Mouse (Mus musculus): Measurements from ENCODE around the gene Gpatch3.

Gene Gpatch3

GRCm38 (mm10) chr4:133619473-133620136 is 45.1 kb downstream of the Gpatch3 start:
- no peak for DNase-seq (ENCODE audit: low read depth, low spot score)

GRCm38 (mm10) chr4:133620668-133621067 is 46.1 kb downstream of the Gpatch3 start:
- DNase-seq (ENCODE audit: low read depth, low spot score) = no peak

- no peak for DNase-seq (ENCODE audit: low read depth, low spot score)
Observed at GRCm38 (mm10) chr4:133622161-133622695, 47.7 kb downstream of the Gpatch3 start.

GRCm38 (mm10) chr4:133624830-133625229 is 50.3 kb downstream of the Gpatch3 start:
- DNase-seq (ENCODE audit: low read depth, low spot score) = no peak

- no peak for DNase-seq (ENCODE audit: low read depth, low spot score)
Observed at GRCm38 (mm10) chr4:133625621-133626071, 51.1 kb downstream of the Gpatch3 start.

GRCm38 (mm10) chr4:133626221-133626620 is 51.7 kb downstream of the Gpatch3 start:
- no peak for DNase-seq (ENCODE audit: low read depth, low spot score)

GRCm38 (mm10) chr4:133626621-133627020 is 52.1 kb downstream of the Gpatch3 start:
- no peak for DNase-seq (ENCODE audit: low read depth, low spot score)

- no peak for DNase-seq (ENCODE audit: low read depth, low spot score)
Observed at GRCm38 (mm10) chr4:133627039-133627438, 52.5 kb downstream of the Gpatch3 start.

GRCm38 (mm10) chr4:133628517-133628916 is 54.0 kb downstream of the Gpatch3 start:
- DNase-seq (ENCODE audit: low read depth, low spot score) = no peak

- no peak for DNase-seq (ENCODE audit: low read depth, low spot score)
Observed at GRCm38 (mm10) chr4:133629191-133629590, 54.6 kb downstream of the Gpatch3 start.

GRCm38 (mm10) chr4:133630326-133630920 is 55.9 kb downstream of the Gpatch3 start:
- DNase-seq (ENCODE audit: low read depth, low spot score) = no peak

- no peak for DNase-seq (ENCODE audit: low read depth, low spot score)
Observed at GRCm38 (mm10) chr4:133631071-133631768, 56.7 kb downstream of the Gpatch3 start.

- no peak for DNase-seq (ENCODE audit: low read depth, low spot score)
Observed at GRCm38 (mm10) chr4:133631769-133632411, 57.3 kb downstream of the Gpatch3 start.

- peak; percentile 30 for DNase-seq (ENCODE audit: low read depth, low spot score)
Observed at GRCm38 (mm10) chr4:133632483-133633327, 58.2 kb downstream of the Gpatch3 start.

GRCm38 (mm10) chr4:133633332-133634042 is 58.9 kb downstream of the Gpatch3 start:
- DNase-seq (ENCODE audit: low read depth, low spot score) = peak; percentile 83
